27 mouse cellular contexts compared by ENCODE assay signal in the genomic region with DNA sequence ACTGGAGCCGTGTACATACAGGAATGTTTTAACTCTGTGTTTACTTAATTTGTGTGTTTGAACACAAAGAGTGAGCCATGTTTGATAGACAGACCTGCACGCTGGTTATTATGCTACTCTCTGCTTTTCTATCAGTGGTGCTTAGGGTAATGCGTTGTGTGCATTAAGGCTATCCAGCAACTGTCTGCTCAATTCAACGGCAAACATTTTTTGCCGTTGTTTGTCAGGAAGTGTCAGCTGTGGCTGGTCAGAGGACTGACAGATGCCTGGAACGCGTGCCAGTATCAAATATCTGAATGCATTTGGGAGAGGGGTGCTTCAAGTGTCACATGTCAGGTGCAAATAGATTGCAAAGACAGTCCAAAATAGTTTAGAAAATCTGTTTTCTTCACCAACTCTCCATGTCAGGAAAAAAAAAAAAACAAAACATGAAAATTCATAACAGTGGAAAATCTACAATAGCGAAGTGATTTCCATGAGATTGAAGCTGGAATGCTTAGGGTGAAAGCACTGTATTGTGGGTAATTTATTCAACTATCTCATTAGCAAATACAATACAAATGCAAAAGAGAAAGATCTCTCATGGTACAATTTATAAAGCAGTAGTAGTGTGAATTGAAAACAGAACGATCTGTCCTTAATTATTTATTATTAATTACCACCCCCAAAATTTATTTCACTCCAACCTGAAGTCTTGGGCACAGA. TPM values are rescaled to one million over a fixed set of nuclear protein-coding genes. Genes with fewer than 3 reads are reported as not detected.
DNase-seq lines count a peak whose midpoint lies in the region; ATAC-seq lines count a peak whose summit lies in the region.
"Had no signal": no experiment of that assay in that cellular context is flagged by ENCODE, and none has a peak within 500 bp of the region (broad histone marks: within the 10 kb centered on the region; RNA-seq: fewer than 3 reads in every experiment).

No protein-coding gene starts in this region.

- H3K4me3 ChIP-seq in forebrain, embryonic 14.5 days (ENCODE audit: low read depth, low read length), result no peak overlapping the region
- H3K4me3 ChIP-seq in forebrain, embryonic 12.5 days (replicated peaks), result no peak overlapping the region
- no peak overlapping the region for H3K4me3 ChIP-seq in limb, embryonic 12.5 days (replicated peaks)
- H3K4me3 ChIP-seq in limb, embryonic 10.5 days, result no peak overlapping the region
- H3K4me3 ChIP-seq in forebrain, embryonic 16.5 days (replicated peaks; ENCODE audit: low read length), result no peak overlapping the region
- H3K4me3 ChIP-seq: embryonic facial prominence, embryonic 12.5 days; erythroblast, embryonic 14.5 days; heart, embryonic 10.5 days; hindbrain, embryonic 12.5 days; kidney, embryonic 15.5 days; liver, embryonic 15.5 days; midbrain, embryonic 10.5 days; neural tube, embryonic 12.5 days; stomach, embryonic 15.5 days had no signal

- H3K4me1 ChIP-seq in forebrain, embryonic 14.5 days (ENCODE audit: control insufficient read depth, insufficient read depth, low read length), result peaks cover 8% of the 10 kb centered on the region; the same call in 1 of the 2 replicates
- H3K4me1 ChIP-seq in forebrain, embryonic 12.5 days, result peaks cover 7% of the 10 kb centered on the region; the same call in 1 of the 2 replicates
- peaks cover 12% of the 10 kb centered on the region for H3K4me1 ChIP-seq in limb, embryonic 12.5 days (replicated peaks)
- peaks cover 11% of the 10 kb centered on the region for H3K4me1 ChIP-seq in limb, embryonic 10.5 days
- H3K4me1 ChIP-seq in forebrain, embryonic 16.5 days (replicated peaks; ENCODE audit: control insufficient read depth, insufficient read depth, low read length), result peaks cover 15% of the 10 kb centered on the region
- H3K4me1 ChIP-seq: hindbrain, embryonic 12.5 days; liver, embryonic 15.5 days; neural tube, embryonic 12.5 days; stomach, embryonic 15.5 days had no signal

- WGBS in forebrain, embryonic 14.5 days, result 33% methylated on average over 9 of the region's 9 CpGs
- WGBS in forebrain, embryonic 12.5 days, result 48% methylated on average over 9 of the region's 9 CpGs
- WGBS in limb, embryonic 12.5 days, result 70% methylated on average over 9 of the region's 9 CpGs
- WGBS in limb, embryonic 10.5 days, result 86% methylated on average over 9 of the region's 9 CpGs
- 17% methylated on average over 9 of the region's 9 CpGs for WGBS in forebrain, embryonic 16.5 days

- no peaks in the 10 kb centered on the region for H3K27me3 ChIP-seq in forebrain, embryonic 14.5 days (replicated peaks; ENCODE audit: control insufficient read depth, insufficient read depth, low read length)
- H3K27me3 ChIP-seq in forebrain, embryonic 12.5 days, result no peaks in the 10 kb centered on the region
- H3K27me3 ChIP-seq in limb, embryonic 12.5 days, result no peaks in the 10 kb centered on the region
- no peaks in the 10 kb centered on the region for H3K27me3 ChIP-seq in limb, embryonic 10.5 days (ENCODE audit: low read depth, poor library complexity, severe bottlenecking)
- no peaks in the 10 kb centered on the region for H3K27me3 ChIP-seq in forebrain, embryonic 16.5 days (replicated peaks; ENCODE audit: control insufficient read depth, insufficient read depth, low read length)
- H3K27me3 ChIP-seq: embryonic facial prominence, embryonic 12.5 days; hindbrain, embryonic 12.5 days; kidney, embryonic 15.5 days; liver, embryonic 15.5 days; neural tube, embryonic 12.5 days; stomach, embryonic 15.5 days had no signal

- no peaks in the 10 kb centered on the region for H3K36me3 ChIP-seq in forebrain, embryonic 14.5 days (ENCODE audit: control insufficient read depth, insufficient read depth, low read length)
- H3K36me3 ChIP-seq in forebrain, embryonic 12.5 days (replicated peaks), result no peaks in the 10 kb centered on the region
- no peaks in the 10 kb centered on the region for H3K36me3 ChIP-seq in limb, embryonic 12.5 days
- no peaks in the 10 kb centered on the region for H3K36me3 ChIP-seq in limb, embryonic 10.5 days
- H3K36me3 ChIP-seq in forebrain, embryonic 16.5 days (ENCODE audit: control insufficient read depth, insufficient read depth), result no peaks in the 10 kb centered on the region
- H3K36me3 ChIP-seq: embryonic facial prominence, embryonic 12.5 days; heart, embryonic 10.5 days; hindbrain, embryonic 12.5 days; kidney, embryonic 15.5 days; liver, embryonic 15.5 days; midbrain, embryonic 10.5 days; neural tube, embryonic 12.5 days; stomach, embryonic 15.5 days had no signal

- H3K9ac ChIP-seq in forebrain, embryonic 14.5 days (ENCODE audit: low read length), result no peak overlapping the region
- H3K9ac ChIP-seq in forebrain, embryonic 12.5 days, result no peak overlapping the region
- no peak overlapping the region for H3K9ac ChIP-seq in limb, embryonic 12.5 days (replicated peaks)
- no peak overlapping the region for H3K9ac ChIP-seq in forebrain, embryonic 16.5 days (replicated peaks; ENCODE audit: low read depth, low read length)
- H3K9ac ChIP-seq: embryonic facial prominence, embryonic 12.5 days; hindbrain, embryonic 12.5 days; kidney, embryonic 15.5 days; liver, embryonic 15.5 days; neural tube, embryonic 12.5 days; stomach, embryonic 15.5 days had no signal

- no peaks in the 10 kb centered on the region for H3K9me3 ChIP-seq in forebrain, embryonic 14.5 days (replicated peaks; ENCODE audit: control insufficient read depth, low read length)
- no peaks in the 10 kb centered on the region for H3K9me3 ChIP-seq in forebrain, embryonic 12.5 days
- H3K9me3 ChIP-seq in limb, embryonic 12.5 days, result no peaks in the 10 kb centered on the region
- no peaks in the 10 kb centered on the region for H3K9me3 ChIP-seq in limb, embryonic 10.5 days (replicated peaks)
- H3K9me3 ChIP-seq in forebrain, embryonic 16.5 days (ENCODE audit: control insufficient read depth, low read length), result no peaks in the 10 kb centered on the region
- H3K9me3 ChIP-seq: embryonic facial prominence, embryonic 12.5 days; heart, embryonic 10.5 days; hindbrain, embryonic 12.5 days; kidney, embryonic 15.5 days; liver, embryonic 15.5 days; midbrain, embryonic 10.5 days; neural tube, embryonic 12.5 days; stomach, embryonic 15.5 days had no signal

- H3K27ac ChIP-seq in forebrain, embryonic 14.5 days (ENCODE audit: low read depth, low read length), result peak overlapping the region; percentile 30; the same call in 1 of the 2 replicates
- no peak overlapping the region for H3K27ac ChIP-seq in forebrain, embryonic 12.5 days
- 0 out of 2 replicates have a peak overlapping the region, but pooled peaks have one; percentile 12 for H3K27ac ChIP-seq in limb, embryonic 12.5 days
- no peak overlapping the region for H3K27ac ChIP-seq in limb, embryonic 10.5 days
- H3K27ac ChIP-seq in forebrain, embryonic 16.5 days (ENCODE audit: low read length), result peak overlapping the region; percentile 75
- H3K27ac ChIP-seq: embryonic facial prominence, embryonic 12.5 days; hindbrain, embryonic 12.5 days; kidney, embryonic 15.5 days; liver, embryonic 15.5 days; macrophage; midbrain, embryonic 10.5 days; neural tube, embryonic 12.5 days; stomach, embryonic 15.5 days had no signal

- ATAC-seq in forebrain, embryonic 14.5 days, result peak; percentile 66
- ATAC-seq in forebrain, embryonic 12.5 days (ENCODE audit: low FRiP score), result no peak
- ATAC-seq in limb, embryonic 12.5 days (ENCODE audit: insufficient number of reproducible peaks, insufficient read depth, low FRiP score, low TSS enrichment, low read depth), result no peak
- ATAC-seq in forebrain, embryonic 16.5 days, result peak; percentile 71
- ATAC-seq: Patski had no signal

- peak overlapping the region; percentile 17; the same call in 1 of the 2 replicates for H3K4me2 ChIP-seq in forebrain, embryonic 14.5 days (ENCODE audit: low read length)
- no peak overlapping the region for H3K4me2 ChIP-seq in forebrain, embryonic 12.5 days
- H3K4me2 ChIP-seq in limb, embryonic 12.5 days, result no peak overlapping the region
- peak overlapping the region; percentile 34 for H3K4me2 ChIP-seq in forebrain, embryonic 16.5 days (ENCODE audit: low read length)
- H3K4me2 ChIP-seq: embryonic facial prominence, embryonic 12.5 days; hindbrain, embryonic 12.5 days; kidney, embryonic 15.5 days; liver, embryonic 15.5 days; neural tube, embryonic 12.5 days; stomach, embryonic 15.5 days had no signal

- DNase-seq in forebrain, embryonic 14.5 days (ENCODE audit: low spot score), result peak; percentile 66
- no peak for DNase-seq in limb, embryonic 10.5 days (ENCODE audit: low spot score)
- DNase-seq in brain, embryonic 18.5 days (ENCODE audit: low read depth, low spot score), result peak; percentile 24
- DNase-seq in Muller cell, postnatal 12 days (ENCODE audit: inconsistent ontology term), result no peak
- DNase-seq in thymus, postnatal 0 days (ENCODE audit: low spot score), result no peak
- DNase-seq: adrenal gland, postnatal 36 days; gastrocnemius, postnatal 10 days; layer of hippocampus, postnatal 36 days; liver; right cerebral cortex, adult 18-20 months; right cerebral cortex, postnatal 4 days; thymus, adult 18-20 months; thymus, postnatal 4 days had no signal

RNA-seq across cellular contexts. Expression of gene Frem2, which starts 45.4 kb away (rescaled TPM):
- polyA plus RNA-seq in forebrain, embryonic 14.5 days (2014; fragmentation: Nextera tagmentation; extraction: Ambion mirVana), result 1.0 and 1.3 TPM in 2 replicates
- 1.9 and 2.1 TPM in 2 replicates for polyA plus RNA-seq in forebrain, embryonic 12.5 days (2016; fragmentation: Nextera tagmentation; extraction: Ambion mirVana)
- 7.4 and 7.6 TPM in 2 replicates for polyA plus RNA-seq in limb, embryonic 12.5 days (2016; fragmentation: Nextera tagmentation; extraction: Ambion mirVana)
- polyA plus RNA-seq in limb, embryonic 10.5 days (2016; fragmentation: Nextera tagmentation; extraction: Ambion mirVana), result 2.9 and 3.7 TPM in 2 replicates
- polyA plus RNA-seq in forebrain, embryonic 16.5 days (2015; fragmentation: Nextera tagmentation; extraction: Ambion mirVana), result 1.2 and 1.5 TPM in 2 replicates
- 2.5 and 2.6 TPM in 2 replicates for polyA plus RNA-seq in thymus, postnatal 0 days (2015; fragmentation: Nextera tagmentation; extraction: Ambion mirVana)
- polyA plus RNA-seq: macrophage had no signal

Comparison
In these comparisons a context has a peak if more than half of its experiments do, and no peak if none do; other contexts are left out.
1. ATAC-seq: peak in forebrain, embryonic 14.5 days (single experiment) and forebrain, embryonic 16.5 days (single experiment); none in forebrain, embryonic 12.5 days (single experiment) and limb, embryonic 12.5 days (single experiment).
2. H3K27ac ChIP-seq: peak in forebrain, embryonic 14.5 days (single experiment), limb, embryonic 12.5 days (single experiment) and forebrain, embryonic 16.5 days (single experiment); none in forebrain, embryonic 12.5 days (single experiment) and limb, embryonic 10.5 days (single experiment).
3. H3K4me2 ChIP-seq: peak in forebrain, embryonic 14.5 days (single experiment) and forebrain, embryonic 16.5 days (single experiment); none in forebrain, embryonic 12.5 days (single experiment) and limb, embryonic 12.5 days (single experiment).
4. DNase-seq: peak in forebrain, embryonic 14.5 days (single experiment) and brain, embryonic 18.5 days (single experiment); none in limb, embryonic 10.5 days (single experiment), Muller cell, postnatal 12 days (single experiment) and thymus, postnatal 0 days (single experiment).